Mouse (Mus musculus) E14TG2a.4 (cell line): ENCODE measurements around the gene Prg2.

Source experiments
- CTCF ChIP-seq: conservative IDR thresholded peaks from 2 replicates; pipeline ENCODE4 v1.5.1; 2014; ENCODE audit warnings: low read length
- POU5F1 ChIP-seq: IDR thresholded peaks from 2 replicates; pipeline ENCODE4 v1.6.1; 2014; ENCODE audit warnings: low read length, borderline replicate concordance

- no peak for TF ChIP-seq CTCF
- no peak for TF ChIP-seq POU5F1
Observed at GRCm38 (mm10) chr2:84941332-84941731, 38.9 kb upstream of the Prg2 start.
